ENCODE assay signal across 9 mouse cellular contexts in the genomic region with DNA sequence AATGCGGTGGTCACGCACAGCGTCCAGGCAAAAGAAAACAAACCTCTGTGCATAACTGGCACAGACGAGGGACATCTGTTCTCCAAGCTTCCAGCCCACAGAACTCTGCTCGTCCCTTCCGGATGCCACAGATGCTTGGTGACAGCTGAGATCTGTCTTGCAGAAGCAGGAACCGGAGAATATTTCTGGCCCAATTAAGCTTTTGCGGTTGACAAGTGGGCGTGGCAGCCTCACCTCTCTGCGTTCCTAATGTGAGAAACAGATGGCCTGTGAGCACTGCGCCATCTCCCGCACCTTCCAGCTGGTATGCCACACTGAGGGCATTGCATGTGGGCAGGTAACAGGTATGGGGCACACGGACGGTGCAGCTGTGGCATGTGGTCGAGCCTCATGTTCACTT. TPM values are rescaled to one million over a fixed set of nuclear protein-coding genes. Genes with fewer than 3 reads are reported as not detected.
A peak's percentile ranks its signal among the peaks of the same experiment; 100 is the strongest.
DNase-seq lines count a peak whose midpoint lies in the region; ATAC-seq and TF ChIP-seq lines count a peak whose summit lies in the region.
"Had no signal": no experiment of that assay in that cellular context is flagged by ENCODE, and none has a peak within 500 bp of the region (broad histone marks: within the 10 kb centered on the region; RNA-seq: fewer than 3 reads in every experiment).

No protein-coding gene starts in this region.

- peak; percentile 41; the same call in 1 of the 2 replicates for ATAC-seq in monocyte, adult 5-6 weeks (replicated peaks; ENCODE audit: insufficient number of reproducible peaks, low FRiP score, low TSS enrichment, poor library complexity, severe bottlenecking)
- ATAC-seq in midbrain, embryonic 14.5 days (ENCODE audit: low FRiP score, low TSS enrichment): no peak

- no peaks in the 10 kb centered on the region for H3K27me3 ChIP-seq in midbrain, embryonic 14.5 days (ENCODE audit: control insufficient read depth, insufficient read depth, low read length)
- H3K27me3 ChIP-seq: hindbrain, embryonic 15.5 days had no signal

- no peak overlapping the region for H3K9ac ChIP-seq in midbrain, embryonic 14.5 days (replicated peaks; ENCODE audit: low read length)
- H3K9ac ChIP-seq: hindbrain, embryonic 15.5 days had no signal

- TF ChIP-seq CTCF in layer of hippocampus, adult 2 months (conservative IDR thresholded peaks at IDR 0.05): no peak

- no peaks in the 10 kb centered on the region for H3K36me3 ChIP-seq in midbrain, embryonic 14.5 days (ENCODE audit: control insufficient read depth, insufficient read depth, low read length)
- H3K36me3 ChIP-seq: hindbrain, embryonic 15.5 days had no signal

- WGBS in midbrain, embryonic 14.5 days: 77% methylated on average over 15 of the region's 15 CpGs

- H3K27ac ChIP-seq in layer of hippocampus, adult 2 months: no peak overlapping the region; the same call in 1 of the 2 replicates
- H3K27ac ChIP-seq in midbrain, embryonic 14.5 days (replicated peaks; ENCODE audit: low read depth, low read length): no peak overlapping the region
- H3K27ac ChIP-seq: hindbrain, embryonic 15.5 days had no signal

- H3K4me2 ChIP-seq in midbrain, embryonic 14.5 days (ENCODE audit: low read length): no peak overlapping the region
- H3K4me2 ChIP-seq: hindbrain, embryonic 15.5 days had no signal

- no peaks in the 10 kb centered on the region for H3K4me1 ChIP-seq in midbrain, embryonic 14.5 days (ENCODE audit: control insufficient read depth, insufficient read depth, low read length)
- H3K4me1 ChIP-seq: hindbrain, embryonic 15.5 days had no signal

- no peaks in the 10 kb centered on the region for H3K9me3 ChIP-seq in midbrain, embryonic 14.5 days (ENCODE audit: control insufficient read depth, low read length)
- H3K9me3 ChIP-seq: hindbrain, embryonic 15.5 days had no signal

- DNase-seq in layer of hippocampus, adult 2 months (ENCODE audit: low spot score in 2 of 2): peak; percentile 35
- no peak for DNase-seq in layer of hippocampus, postnatal 14 days (ENCODE audit: low spot score in 2 of 2)
- DNase-seq in frontal cortex, postnatal 10 days (ENCODE audit: low spot score in 2 of 2): peak; percentile 23 to 39
- DNase-seq in left cerebral cortex, adult 8-10 months (ENCODE audit: low spot score in 2 of 2): peak; percentile 31 to 88
- DNase-seq in heart, adult 18-20 months: no peak
- DNase-seq in testis, postnatal 10 days (ENCODE audit: low spot score): no peak
- no peak for DNase-seq in midbrain, embryonic 14.5 days

- no peak overlapping the region for H3K4me3 ChIP-seq in layer of hippocampus, adult 2 months
- no peak overlapping the region for H3K4me3 ChIP-seq in midbrain, embryonic 14.5 days (replicated peaks; ENCODE audit: low read depth, low read length)
- H3K4me3 ChIP-seq: hindbrain, embryonic 15.5 days had no signal

RNA-seq across cellular contexts. Expression of gene Stum, which starts 27.1 kb away (rescaled TPM):
- total RNA-seq in layer of hippocampus, adult 2 months (2021): 100 to 1,000 TPM; 298 to 309 TPM
- total RNA-seq in layer of hippocampus, postnatal 14 days (2021): 100 to 1,000 TPM; 263 to 281 TPM
- total RNA-seq in left cerebral cortex, adult 8-10 months (2022): 100 to 1,000 TPM; 139 to 156 (median 147) TPM
- total RNA-seq in monocyte, adult 5-6 weeks (2017): not detected in 3 replicates
- 1 to 10 TPM; 2.6 to 3.1 TPM for total RNA-seq in heart, adult 18-20 months (2021)
- polyA plus RNA-seq in midbrain, embryonic 14.5 days (2014; fragmentation: Nextera tagmentation; extraction: Ambion mirVana): 6.4 and 7.2 TPM in 2 replicates

RNA-seq across cellular contexts. Expression of gene Parp1, which starts 58.3 kb away (rescaled TPM):
- 100 to 1,000 TPM; 122 to 153 TPM for total RNA-seq in layer of hippocampus, adult 2 months (2021)
- total RNA-seq in layer of hippocampus, postnatal 14 days (2021): 100 to 1,000 TPM; 162 to 172 TPM
- total RNA-seq in left cerebral cortex, adult 8-10 months (2022): 10 to 100 TPM; 71.1 to 84.3 (median 79.6) TPM
- 58.1 to 70.1 TPM (median 61.4 TPM) in 3 replicates for total RNA-seq in monocyte, adult 5-6 weeks (2017)
- 10 to 100 TPM; 61.7 to 63.5 TPM for total RNA-seq in heart, adult 18-20 months (2021)
- polyA plus RNA-seq in midbrain, embryonic 14.5 days (2014; fragmentation: Nextera tagmentation; extraction: Ambion mirVana): 73.9 and 97.4 TPM in 2 replicates

Comparison
In these comparisons a context has a peak if more than half of its experiments do, and no peak if none do; other contexts are left out.
1. DNase-seq: peak in layer of hippocampus, adult 2 months (2 of 2), frontal cortex, postnatal 10 days (2 of 2) and left cerebral cortex, adult 8-10 months (2 of 2); none in layer of hippocampus, postnatal 14 days (0 of 2), heart, adult 18-20 months (0 of 2), testis, postnatal 10 days (single experiment) and midbrain, embryonic 14.5 days (single experiment).
2. RNA of gene Stum, which starts 27.1 kb away (total RNA-seq): 298 to 309 TPM in layer of hippocampus, adult 2 months, 263 to 281 TPM in layer of hippocampus, postnatal 14 days and 139 to 156 TPM in left cerebral cortex, adult 8-10 months; 2.6 to 3.1 TPM in heart, adult 18-20 months and not detected in monocyte, adult 5-6 weeks; every median in the first group is over 10 times any median in the second.